In the genomic region with DNA sequence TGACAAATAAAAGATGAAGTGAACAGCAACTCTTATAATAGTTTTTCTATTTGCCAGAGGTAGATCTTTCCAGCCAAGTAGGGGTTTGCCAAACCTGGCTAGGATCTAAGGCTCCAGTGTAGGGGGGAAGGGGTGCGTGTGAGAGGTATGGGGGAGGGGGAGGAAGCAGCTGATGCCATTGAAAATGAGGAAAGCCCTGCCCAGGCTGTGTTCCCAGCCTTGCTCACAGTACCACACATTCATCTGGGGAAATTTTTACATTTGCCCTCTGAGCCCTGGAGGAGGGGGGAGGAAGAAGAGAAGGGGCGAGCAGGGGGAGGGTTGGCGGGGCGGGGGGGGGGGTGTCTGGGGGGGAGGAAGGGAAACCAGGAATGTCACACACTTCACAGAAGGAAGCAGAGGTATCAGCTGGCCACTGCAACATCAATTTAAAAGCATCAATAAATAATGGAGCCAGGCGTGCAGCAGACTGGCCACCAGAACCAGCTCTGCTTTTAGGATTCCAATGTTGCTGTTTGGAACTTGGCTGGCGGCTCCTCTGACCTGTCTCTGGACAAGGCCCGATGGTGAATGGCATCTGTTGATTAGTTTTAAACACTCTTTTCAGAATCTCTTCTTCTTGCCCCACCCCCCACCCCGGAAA, we compare ENCODE assay signal across 11 mouse cellular contexts. TPM values are rescaled to one million over a fixed set of nuclear protein-coding genes. Genes with fewer than 3 reads are reported as not detected.
DNase-seq lines count a peak whose midpoint lies in the region; ATAC-seq and TF ChIP-seq lines count a peak whose summit lies in the region.
"Had no signal": no experiment of that assay in that cellular context is flagged by ENCODE, and none has a peak within 500 bp of the region (broad histone marks: within the 10 kb centered on the region; RNA-seq: fewer than 3 reads in every experiment).

No protein-coding gene starts in this region.

- DNase-seq in lung, embryonic 14.5 days, result no peak
- DNase-seq in lung, postnatal 25 days (ENCODE audit: low spot score), result no peak
- DNase-seq in embryo, embryonic 10 days (ENCODE audit: low spot score), result peak; percentile 35
- no peak for DNase-seq in adrenal gland, adult 8-10 months
- no peak for DNase-seq in layer of hippocampus, adult 2 months (ENCODE audit: low spot score in 2 of 2)
- DNase-seq: cerebellum, adult 2 months; kidney, adult 18-20 months; lung, postnatal 36 days had no signal

- no peaks in the 10 kb centered on the region for H3K27me3 ChIP-seq in lung, embryonic 14.5 days (ENCODE audit: insufficient read depth, low read length)
- H3K27me3 ChIP-seq in embryonic facial prominence, embryonic 15.5 days, result no peaks in the 10 kb centered on the region
- no peaks in the 10 kb centered on the region for H3K27me3 ChIP-seq in liver, embryonic 12.5 days (replicated peaks)
- H3K27me3 ChIP-seq: heart, embryonic 15.5 days had no signal

- no peaks in the 10 kb centered on the region for H3K36me3 ChIP-seq in lung, embryonic 14.5 days (ENCODE audit: insufficient read depth)
- no peaks in the 10 kb centered on the region for H3K36me3 ChIP-seq in embryonic facial prominence, embryonic 15.5 days
- H3K36me3 ChIP-seq in liver, embryonic 12.5 days, result no peaks in the 10 kb centered on the region
- H3K36me3 ChIP-seq: heart, embryonic 15.5 days had no signal

- no peak for ATAC-seq in lung, embryonic 14.5 days (ENCODE audit: insufficient read depth)
- peak; percentile 19; the same call in 1 of the 2 replicates for ATAC-seq in embryonic facial prominence, embryonic 15.5 days (ENCODE audit: insufficient number of reproducible peaks, low FRiP score, low TSS enrichment, low read depth)
- no peak for ATAC-seq in liver, embryonic 12.5 days

- no peak overlapping the region for H3K27ac ChIP-seq in lung, embryonic 14.5 days (ENCODE audit: low read depth)
- H3K27ac ChIP-seq in embryonic facial prominence, embryonic 15.5 days (replicated peaks), result no peak overlapping the region
- 0 out of 2 replicates have a peak overlapping the region, but pooled peaks have one; percentile 20 for H3K27ac ChIP-seq in liver, embryonic 12.5 days
- no peak overlapping the region for H3K27ac ChIP-seq in layer of hippocampus, adult 2 months

- H3K9me3 ChIP-seq in lung, embryonic 14.5 days (ENCODE audit: low read depth, low read length), result no peaks in the 10 kb centered on the region
- no peaks in the 10 kb centered on the region for H3K9me3 ChIP-seq in embryonic facial prominence, embryonic 15.5 days (replicated peaks)
- H3K9me3 ChIP-seq in liver, embryonic 12.5 days (replicated peaks), result no peaks in the 10 kb centered on the region
- H3K9me3 ChIP-seq: heart, embryonic 15.5 days had no signal

- peak overlapping the region; percentile 45; the same call in 1 of the 2 replicates for H3K4me2 ChIP-seq in lung, embryonic 14.5 days
- H3K4me2 ChIP-seq in embryonic facial prominence, embryonic 15.5 days (replicated peaks), result no peak overlapping the region
- H3K4me2 ChIP-seq in liver, embryonic 12.5 days, result no peak overlapping the region
- H3K4me2 ChIP-seq: heart, embryonic 15.5 days had no signal

- no peak overlapping the region for H3K4me3 ChIP-seq in lung, embryonic 14.5 days (ENCODE audit: low read depth, low read length)
- no peak overlapping the region for H3K4me3 ChIP-seq in embryonic facial prominence, embryonic 15.5 days (replicated peaks)
- no peak overlapping the region for H3K4me3 ChIP-seq in liver, embryonic 12.5 days
- no peak overlapping the region for H3K4me3 ChIP-seq in layer of hippocampus, adult 2 months
- H3K4me3 ChIP-seq: heart, embryonic 15.5 days had no signal

- no peak for TF ChIP-seq CTCF in lung, embryonic 14.5 days (IDR thresholded peaks at IDR 0.05; ENCODE audit: low read depth)
- TF ChIP-seq CTCF in layer of hippocampus, adult 2 months (conservative IDR thresholded peaks at IDR 0.05), result no peak

- no peak overlapping the region; the same call in 1 of the 2 replicates for H3K9ac ChIP-seq in lung, embryonic 14.5 days
- no peak overlapping the region for H3K9ac ChIP-seq in embryonic facial prominence, embryonic 15.5 days
- no peak overlapping the region for H3K9ac ChIP-seq in liver, embryonic 12.5 days

- peaks cover 24% of the 10 kb centered on the region for H3K4me1 ChIP-seq in lung, embryonic 14.5 days (ENCODE audit: insufficient read depth)
- H3K4me1 ChIP-seq in embryonic facial prominence, embryonic 15.5 days, result peaks cover 22% of the 10 kb centered on the region
- H3K4me1 ChIP-seq in liver, embryonic 12.5 days, result peaks cover 58% of the 10 kb centered on the region

- WGBS in lung, embryonic 14.5 days, result 17% methylated on average over 8 of the region's 8 CpGs
- 25% methylated on average over 8 of the region's 8 CpGs for WGBS in embryonic facial prominence, embryonic 15.5 days
- 41% methylated on average over 8 of the region's 8 CpGs for WGBS in liver, embryonic 12.5 days (ENCODE audit: insufficient replicate concordance)

RNA-seq across cellular contexts. Expression of a gene that starts 28.5 kb away (rescaled TPM):
- polyA plus RNA-seq in lung, embryonic 14.5 days (2014; fragmentation: Nextera tagmentation; extraction: Ambion mirVana), result 4.9 and 6.0 TPM in 2 replicates
- polyA plus RNA-seq in embryonic facial prominence, embryonic 15.5 days (2015; fragmentation: Nextera tagmentation; extraction: Ambion mirVana), result 3.9 and 4.1 TPM in 2 replicates
- polyA plus RNA-seq in liver, embryonic 12.5 days (2016; fragmentation: Nextera tagmentation; extraction: Ambion mirVana), result 3.8 and 4.5 TPM in 2 replicates
- 10 to 100 TPM; 23.0 to 38.9 (median 32.6) TPM for total RNA-seq in adrenal gland, adult 8-10 months (2022)
- total RNA-seq in layer of hippocampus, adult 2 months (2021), result 1 to 10 TPM; 3.0 to 3.8 TPM
